Mouse (Mus musculus): ENCODE measurements at regions not wholly inside any gene's neighbourhood (a gene's known extent, or its start where the extent isn't known, plus 50 kb on each side); places are given as distances from the start of the nearest gene placed in this dataset.

- H3K27me3 ChIP-seq = peaks cover 20% of the 10 kb centered on the region; the same call in 1 of the 2 replicates
- 82% methylated on average over 6 of the region's 6 CpGs for WGBS
- no peak for ATAC-seq (ENCODE audit: borderline replicate concordance, extremely low read depth, low FRiP score, low TSS enrichment)
- no peak overlapping the region for H3K4me3 ChIP-seq
- H3K9me3 ChIP-seq = no peaks in the 10 kb centered on the region
- peaks cover 12% of the 10 kb centered on the region for H3K4me1 ChIP-seq
- no peak overlapping the region for H3K9ac ChIP-seq
- H3K27ac ChIP-seq = no peak overlapping the region
- H3K36me3 ChIP-seq = no peaks in the 10 kb centered on the region
- no peak overlapping the region for H3K4me2 ChIP-seq
These were observed 52.3 kb downstream of the Rplp1 start for GRCm38 (mm10) chr9:61862071-61862480.

GRCm38 (mm10) chr9:61860147-61860546, 54.2 kb downstream of the Rplp1 start:
- Histone ChIP-seq H3K9me3 (no peaks in the 10 kb centered on the region), H3K4me1 (peaks cover 12% of the 10 kb centered on the region), H3K27ac (no peak overlapping the region), H3K27me3 (peaks cover 22% of the 10 kb centered on the region; the same call in 1 of the 2 replicates), H3K9ac (no peak overlapping the region), H3K36me3 (no peaks in the 10 kb centered on the region), H3K4me3 (no peak overlapping the region), H3K4me2 (no peak overlapping the region)
- whole genome bisulfite sequencing = 6% methylated on average over 2 of the region's 2 CpGs
- peak; percentile 52; the same call in 1 of the 2 replicates for ATAC-seq (ENCODE audit: borderline replicate concordance, extremely low read depth, low FRiP score, low TSS enrichment)

GRCm38 (mm10) chr9:61859438-61859837, 54.9 kb downstream of the Rplp1 start:
- Histone ChIP-seq H3K4me2 (peak overlapping the region; percentile 35), H3K9ac (no peak overlapping the region)
- WGBS = 24% methylated on average over 6 of the region's 6 CpGs

GRCm38 (mm10) chr9:61857817-61858216, 56.5 kb downstream of the Rplp1 start:
- Histone ChIP-seq H3K9ac (no peak overlapping the region), H3K4me2 (no peak overlapping the region), H3K27me3 (peaks cover 17% of the 10 kb centered on the region; the same call in 1 of the 2 replicates), H3K27ac (no peak overlapping the region), H3K36me3 (no peaks in the 10 kb centered on the region), H3K4me1 (peaks cover 12% of the 10 kb centered on the region), H3K9me3 (no peaks in the 10 kb centered on the region), H3K4me3 (no peak overlapping the region)
- no peak for ATAC-seq (ENCODE audit: borderline replicate concordance, extremely low read depth, low FRiP score, low TSS enrichment)
- WGBS = 65% methylated on average over 6 of the region's 6 CpGs

More at GRCm38 (mm10) chr9:61859438-61859837, 54.9 kb downstream of the Rplp1 start:
- ATAC-seq (ENCODE audit: borderline replicate concordance, extremely low read depth, low FRiP score, low TSS enrichment) = no peak
- H3K9me3 ChIP-seq = no peaks in the 10 kb centered on the region
- H3K36me3 ChIP-seq = no peaks in the 10 kb centered on the region
- peaks cover 22% of the 10 kb centered on the region; the same call in 1 of the 2 replicates for H3K27me3 ChIP-seq
- H3K4me1 ChIP-seq = peaks cover 12% of the 10 kb centered on the region
- no peak overlapping the region for H3K27ac ChIP-seq
- H3K4me3 ChIP-seq = no peak overlapping the region

- Histone ChIP-seq H3K27ac (no peak overlapping the region), H3K9me3 (no peaks in the 10 kb centered on the region), H3K4me3 (no peak overlapping the region), H3K9ac (no peak overlapping the region), H3K4me2 (no peak overlapping the region), H3K36me3 (no peaks in the 10 kb centered on the region), H3K27me3 (peaks cover 17% of the 10 kb centered on the region; the same call in 1 of the 2 replicates), H3K4me1 (peaks cover 12% of the 10 kb centered on the region)
- 68% methylated on average over 1 of the region's 1 CpGs for WGBS
- ATAC-seq (ENCODE audit: borderline replicate concordance, extremely low read depth, low FRiP score, low TSS enrichment) = no peak
These were observed 57.7 kb downstream of the Rplp1 start for GRCm38 (mm10) chr9:61856686-61857085.

GRCm38 (mm10) chr9:61855686-61856085, 58.7 kb downstream of the Rplp1 start:
- Histone ChIP-seq H3K9ac (no peak overlapping the region), H3K4me2 (no peak overlapping the region), H3K27ac (no peak overlapping the region), H3K36me3 (no peaks in the 10 kb centered on the region), H3K4me3 (no peak overlapping the region), H3K9me3 (no peaks in the 10 kb centered on the region), H3K4me1 (peaks cover 12% of the 10 kb centered on the region), H3K27me3 (peaks cover 13% of the 10 kb centered on the region; the same call in 1 of the 2 replicates)
- ATAC-seq (ENCODE audit: borderline replicate concordance, extremely low read depth, low FRiP score, low TSS enrichment) = no peak
- 66% methylated on average over 11 of the region's 11 CpGs for WGBS

- no peaks in the 10 kb centered on the region for H3K9me3 ChIP-seq
- 82% methylated on average over 4 of the region's 4 CpGs for WGBS
- no peaks in the 10 kb centered on the region; the same call in 1 of the 2 replicates for H3K4me1 ChIP-seq
- H3K4me2 ChIP-seq = no peak overlapping the region
- no peak for ATAC-seq (ENCODE audit: borderline replicate concordance, extremely low read depth, low FRiP score, low TSS enrichment)
- H3K27me3 ChIP-seq = peaks cover 13% of the 10 kb centered on the region; the same call in 1 of the 2 replicates
- no peak overlapping the region for H3K4me3 ChIP-seq
- H3K27ac ChIP-seq = no peak overlapping the region
- H3K9ac ChIP-seq = no peak overlapping the region
- H3K36me3 ChIP-seq = no peaks in the 10 kb centered on the region
These were observed 60.5 kb downstream of the Rplp1 start for GRCm38 (mm10) chr9:61853841-61854240.

- no peak overlapping the region for H3K4me2 ChIP-seq
- H3K9me3 ChIP-seq = no peaks in the 10 kb centered on the region
- 95% methylated on average over 3 of the region's 3 CpGs for WGBS
- H3K36me3 ChIP-seq = no peaks in the 10 kb centered on the region
- H3K4me3 ChIP-seq = no peak overlapping the region
- no peak overlapping the region for H3K27ac ChIP-seq
- H3K27me3 ChIP-seq = peaks cover 4% of the 10 kb centered on the region; the same call in 1 of the 2 replicates
- H3K4me1 ChIP-seq = no peaks in the 10 kb centered on the region
- H3K9ac ChIP-seq = no peak overlapping the region
- ATAC-seq (ENCODE audit: borderline replicate concordance, extremely low read depth, low FRiP score, low TSS enrichment) = no peak
These were observed 63.0 kb downstream of the Rplp1 start for GRCm38 (mm10) chr9:61851331-61851730.

- Histone ChIP-seq H3K27me3 (0 out of 2 replicates have a peak, but pooled peaks cover 1% of the 10 kb centered on the region), H3K36me3 (no peaks in the 10 kb centered on the region), H3K27ac (no peak overlapping the region), H3K9me3 (no peaks in the 10 kb centered on the region), H3K9ac (no peak overlapping the region), H3K4me1 (peaks cover 12% of the 10 kb centered on the region; the same call in 1 of the 2 replicates), H3K4me2 (no peak overlapping the region), H3K4me3 (no peak overlapping the region)
- no peak for ATAC-seq (ENCODE audit: borderline replicate concordance, extremely low read depth, low FRiP score, low TSS enrichment)
- WGBS = 60% methylated on average over 2 of the region's 2 CpGs
These were observed 65.9 kb downstream of the Rplp1 start for GRCm38 (mm10) chr9:61848401-61848800.

- H3K9me3 ChIP-seq = no peaks in the 10 kb centered on the region
- H3K36me3 ChIP-seq = no peaks in the 10 kb centered on the region
- no peak overlapping the region for H3K4me2 ChIP-seq
- H3K4me1 ChIP-seq = peaks cover 14% of the 10 kb centered on the region; the same call in 1 of the 2 replicates
- no peak overlapping the region for H3K27ac ChIP-seq
- no peak overlapping the region for H3K9ac ChIP-seq
- no peak for ATAC-seq (ENCODE audit: borderline replicate concordance, extremely low read depth, low FRiP score, low TSS enrichment)
- H3K27me3 ChIP-seq = 0 out of 2 replicates have a peak, but pooled peaks cover 3% of the 10 kb centered on the region
- H3K4me3 ChIP-seq = no peak overlapping the region
These were observed 66.8 kb downstream of the Rplp1 start for GRCm38 (mm10) chr9:61847496-61847895.

- Histone ChIP-seq H3K4me2 (no peak overlapping the region; the same call in 1 of the 2 replicates), H3K4me3 (no peak overlapping the region), H3K9me3 (no peaks in the 10 kb centered on the region), H3K27ac (peak overlapping the region; percentile 11), H3K4me1 (peaks cover 22% of the 10 kb centered on the region; the same call in 1 of the 2 replicates), H3K27me3 (0 out of 2 replicates have a peak, but pooled peaks cover 3% of the 10 kb centered on the region), H3K9ac (no peak overlapping the region), H3K36me3 (no peaks in the 10 kb centered on the region)
- WGBS = 53% methylated on average over 5 of the region's 5 CpGs
- ATAC-seq (ENCODE audit: borderline replicate concordance, extremely low read depth, low FRiP score, low TSS enrichment) = no peak
These were observed 69.7 kb downstream of the Rplp1 start for GRCm38 (mm10) chr9:61844645-61845044.

- H3K4me2 ChIP-seq = no peak overlapping the region; the same call in 1 of the 2 replicates
- no peak for ATAC-seq (ENCODE audit: borderline replicate concordance, extremely low read depth, low FRiP score, low TSS enrichment)
- WGBS = 50% methylated on average over 8 of the region's 8 CpGs
These were observed 70.2 kb downstream of the Rplp1 start for GRCm38 (mm10) chr9:61844141-61844540.

More at GRCm38 (mm10) chr9:61844141-61844540, 70.2 kb downstream of the Rplp1 start:
- Histone ChIP-seq H3K4me1 (peaks cover 22% of the 10 kb centered on the region; the same call in 1 of the 2 replicates), H3K9me3 (no peaks in the 10 kb centered on the region), H3K27me3 (0 out of 2 replicates have a peak, but pooled peaks cover 3% of the 10 kb centered on the region), H3K9ac (no peak overlapping the region), H3K36me3 (no peaks in the 10 kb centered on the region), H3K4me3 (no peak overlapping the region), H3K27ac (peak overlapping the region; percentile 11)
